Mouse (Mus musculus): ENCODE data around the gene Sobp.

- TF ChIP-seq POLR2A (IDR thresholded peaks at IDR 0.05; ENCODE audit: low read depth, low read length) (no peak), CTCF (conservative IDR thresholded peaks at IDR 0.05; ENCODE audit: insufficient read depth, insufficient read length, low read depth, low read length) (no peak)
Measured at GRCm38 (mm10) chr10:43008116-43008515, 166.2 kb downstream of the Sobp start.

All from kidney, adult 2 months (tissue).